Mouse (Mus musculus) CD8-positive naive resting alpha-beta T cell, adult 2 months (primary cell): Measurements from ENCODE around the gene Vav3.

Experiments used
- DNase-seq, 2 experiments: peaks; one replicate each; pipeline ENCODE4 v3.0.0; 2022; ENCODE audit warnings: low read depth in 2 of 2, low spot score in 2 of 2

Gene Vav3

DNA sequence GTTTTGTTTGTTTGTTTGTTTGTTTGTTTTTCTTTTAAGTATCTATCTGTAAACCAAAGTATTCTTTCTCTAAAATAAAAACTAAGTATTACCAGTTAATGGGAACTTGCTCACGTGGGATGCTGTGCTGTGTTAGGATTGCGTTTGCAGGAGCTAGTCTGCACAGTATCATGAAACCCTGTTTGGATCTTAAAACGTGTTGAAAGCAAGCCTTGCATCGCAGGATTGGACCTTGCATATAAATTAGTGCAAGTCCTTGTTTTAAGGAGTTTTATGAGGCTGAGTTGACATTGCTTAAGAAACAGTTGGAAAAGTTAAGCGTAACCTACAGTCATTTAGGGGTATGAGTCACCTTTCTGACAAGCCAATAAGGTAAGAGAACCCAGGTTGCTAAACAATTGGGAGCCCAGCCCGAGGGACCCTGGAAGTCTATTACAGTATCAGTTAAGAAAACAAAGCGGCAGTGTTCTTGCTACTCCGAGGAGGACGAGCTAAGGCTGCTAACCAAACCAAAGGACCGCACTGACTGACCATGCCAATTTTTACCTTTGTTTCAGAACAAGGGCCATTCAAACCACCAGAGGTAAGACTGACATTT, 233.2 kb downstream of the Vav3 start:
- DNase-seq, result no peak

DNA sequence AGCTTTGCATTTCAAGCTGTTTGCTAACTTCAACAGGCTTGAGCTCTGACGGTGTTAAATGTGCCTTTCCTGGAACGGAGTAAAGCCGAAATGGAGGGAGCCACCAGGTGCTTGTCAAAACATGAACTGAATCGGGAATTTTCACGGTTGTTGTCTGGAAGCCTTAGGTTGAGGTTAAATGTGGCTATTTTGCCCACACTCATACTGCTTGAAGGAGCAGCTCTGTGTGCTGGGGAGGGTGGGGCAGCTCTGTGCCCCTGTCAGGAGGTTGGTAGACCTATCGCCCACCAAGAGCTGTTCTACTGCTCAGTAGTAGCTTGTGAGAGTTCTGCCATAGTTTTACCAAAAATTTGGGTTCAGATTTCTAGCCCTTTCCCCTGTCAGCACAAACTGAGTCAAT, 233.7 kb downstream of the Vav3 start:
- DNase-seq, result no peak

DNA sequence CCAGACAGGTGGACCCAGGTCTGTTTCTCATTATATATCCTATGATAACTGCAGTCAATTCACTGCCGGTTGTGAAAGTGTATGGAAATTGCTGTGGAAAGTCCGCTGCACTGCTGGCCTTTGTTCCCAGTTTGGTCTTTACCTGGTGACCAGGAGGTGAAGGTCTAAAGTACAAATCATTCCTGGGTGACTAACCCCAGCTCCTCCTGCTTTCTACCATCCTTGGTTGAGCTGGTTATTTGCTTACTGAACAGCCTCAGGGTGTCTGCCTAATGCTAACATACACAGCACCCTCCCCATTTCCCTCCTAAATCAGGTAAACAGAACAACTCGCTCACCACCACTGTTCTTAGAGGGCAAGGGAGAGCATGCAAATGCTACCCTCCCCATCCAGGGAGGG, 237.9 kb downstream of the Vav3 start:
- no peak for DNase-seq

DNA sequence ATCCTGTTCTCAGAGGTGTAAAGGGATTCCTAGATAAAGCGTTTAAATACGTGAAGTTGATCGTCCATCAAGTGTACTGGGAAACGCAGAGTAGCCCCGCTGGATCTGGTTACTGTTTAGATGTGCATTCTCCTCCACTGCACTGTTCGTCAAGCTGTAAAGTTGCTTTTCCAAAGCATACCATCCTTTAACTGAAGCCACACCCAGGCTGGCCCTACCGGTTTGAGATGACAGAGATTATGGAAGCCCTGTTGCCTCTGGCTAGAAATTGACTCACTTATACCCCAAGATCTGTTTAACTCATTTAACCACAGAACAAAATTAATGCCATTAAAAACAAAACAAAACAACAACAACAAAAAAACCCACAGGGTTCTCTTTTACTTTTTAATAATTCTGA, 238.5 kb downstream of the Vav3 start:
- no peak for DNase-seq

DNA sequence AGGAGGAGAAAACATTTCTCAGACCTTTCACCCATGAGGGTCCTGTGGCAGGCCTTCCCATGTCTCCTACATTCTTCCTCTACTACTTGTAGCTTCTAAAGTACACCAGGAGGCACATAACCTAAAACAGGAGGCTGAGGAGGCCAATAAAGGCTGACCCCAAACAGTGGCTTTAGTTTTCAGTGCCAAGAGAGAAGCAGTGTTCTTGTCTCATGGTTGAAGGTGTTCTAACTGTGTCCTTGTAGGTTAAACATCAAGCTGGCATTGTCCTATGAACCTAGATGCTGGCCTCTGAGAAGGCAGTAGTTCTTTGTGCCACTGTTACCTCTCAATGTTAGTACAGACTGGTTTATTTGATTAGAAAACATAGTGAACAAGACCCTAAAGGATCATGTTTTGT, 245.5 kb downstream of the Vav3 start:
- no peak for DNase-seq

DNA sequence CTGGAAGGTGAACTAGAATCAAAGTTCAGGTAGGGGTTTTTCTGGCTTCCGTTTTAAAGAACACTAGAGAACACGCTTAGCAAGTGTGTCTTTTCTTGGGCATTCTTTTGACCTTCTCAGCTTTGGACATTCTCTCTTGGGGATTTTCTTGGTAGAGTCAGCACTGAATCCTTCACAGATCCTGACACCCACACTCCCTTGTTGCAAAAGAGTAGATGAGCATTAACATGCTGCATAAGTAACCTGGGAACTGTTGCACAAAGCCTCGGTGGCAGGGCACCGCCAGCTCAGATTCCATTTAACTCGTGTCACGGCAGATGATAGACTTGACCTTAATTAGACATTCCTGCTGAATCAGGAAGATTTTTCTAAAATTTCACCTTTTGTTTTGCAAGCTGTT, 252.5 kb downstream of the Vav3 start:
- no peak for DNase-seq

DNA sequence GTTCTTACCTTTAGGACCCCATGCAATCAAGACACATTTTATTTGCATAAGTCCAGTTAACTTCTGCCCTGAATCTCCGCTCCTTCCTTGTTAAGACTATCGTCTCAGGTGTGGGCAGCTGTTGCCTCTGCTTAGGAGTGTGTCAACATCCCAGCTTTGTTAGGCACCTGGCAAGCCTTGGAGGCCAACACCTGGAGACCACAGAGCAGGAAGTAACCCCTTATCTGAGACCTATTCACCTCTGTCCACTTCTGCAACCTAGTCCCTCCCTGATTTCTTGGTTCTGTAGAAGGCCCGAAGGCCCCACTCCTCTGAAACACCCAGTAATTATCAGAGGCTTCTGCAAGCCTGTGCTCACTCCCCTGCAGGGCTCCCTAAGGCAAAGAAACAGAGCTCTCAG, 255.6 kb downstream of the Vav3 start:
- DNase-seq, result no peak

DNA sequence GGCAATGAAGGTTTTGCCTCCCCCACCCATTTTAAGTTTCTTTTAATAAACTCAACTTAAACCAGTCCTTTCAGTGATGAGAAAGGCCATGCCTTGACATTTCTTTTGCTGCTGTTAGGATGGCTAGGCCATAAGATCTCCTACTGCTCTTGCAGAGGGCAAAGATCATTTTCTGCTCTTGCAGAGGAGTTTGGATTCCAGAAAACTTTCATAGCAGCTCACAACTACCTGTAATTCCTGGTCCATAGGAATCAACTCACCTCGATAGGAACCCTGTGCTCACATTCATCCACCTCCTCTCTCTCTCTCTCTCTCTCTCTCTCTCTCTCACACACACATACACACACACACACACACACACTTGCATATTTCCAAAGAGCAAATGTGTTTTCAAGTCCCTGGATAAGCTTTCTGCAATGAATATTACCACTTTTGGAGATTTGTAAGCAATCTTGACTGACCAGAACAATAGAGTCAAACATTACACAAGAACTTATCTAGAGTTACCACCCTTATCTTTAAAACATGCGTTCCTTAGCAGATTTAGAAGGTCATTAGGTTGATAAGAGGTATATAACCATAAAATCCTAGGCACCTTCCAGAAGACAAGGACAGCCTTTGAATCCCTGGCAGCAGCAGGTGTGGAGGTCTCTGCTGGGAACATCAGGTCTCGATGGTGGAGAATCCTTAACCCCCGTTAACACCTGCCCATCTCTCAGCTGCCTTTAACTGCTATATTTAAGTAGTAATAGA, 260.4 kb downstream of the Vav3 start:
- DNase-seq, result no peak

DNA sequence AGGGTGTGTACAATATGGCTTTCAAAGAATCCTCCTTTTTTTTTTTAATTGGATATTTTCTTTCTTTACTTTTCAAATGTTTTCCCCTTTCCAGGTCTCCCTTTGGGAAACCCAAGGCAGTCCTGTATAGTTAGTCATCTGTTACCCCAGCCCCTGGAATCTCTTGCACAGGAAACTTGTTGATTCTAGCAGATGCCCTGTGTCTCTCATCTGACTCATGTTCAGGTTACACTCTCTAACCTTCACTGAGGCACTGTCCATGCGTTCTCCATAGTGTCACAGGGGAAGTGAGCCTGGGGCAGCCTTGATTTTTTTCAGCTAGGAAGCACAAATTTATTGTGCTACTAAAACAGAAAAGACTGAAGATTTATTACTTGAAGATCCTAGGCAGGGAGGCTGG, 262.3 kb downstream of the Vav3 start:
- DNase-seq, result no peak

DNA sequence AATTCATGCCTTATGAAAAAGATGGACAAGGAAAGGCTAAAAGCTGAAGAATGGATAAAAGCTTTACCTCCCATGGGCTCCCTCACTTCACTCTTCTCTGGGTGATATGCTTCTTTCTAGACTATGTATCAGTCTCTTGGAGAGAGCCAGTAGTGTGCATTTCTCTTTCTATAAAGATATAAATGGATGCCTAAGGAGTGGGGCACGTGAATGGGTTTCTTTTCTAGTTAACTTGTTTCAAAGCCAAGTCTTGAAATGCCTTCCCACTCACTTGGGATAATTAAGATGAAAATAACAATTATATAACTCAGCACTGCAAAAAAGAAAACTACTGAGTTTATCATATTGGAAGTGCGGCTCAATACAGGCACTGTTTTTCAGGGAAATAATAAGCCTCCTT, 265.7 kb downstream of the Vav3 start:
- no peak for DNase-seq

DNA sequence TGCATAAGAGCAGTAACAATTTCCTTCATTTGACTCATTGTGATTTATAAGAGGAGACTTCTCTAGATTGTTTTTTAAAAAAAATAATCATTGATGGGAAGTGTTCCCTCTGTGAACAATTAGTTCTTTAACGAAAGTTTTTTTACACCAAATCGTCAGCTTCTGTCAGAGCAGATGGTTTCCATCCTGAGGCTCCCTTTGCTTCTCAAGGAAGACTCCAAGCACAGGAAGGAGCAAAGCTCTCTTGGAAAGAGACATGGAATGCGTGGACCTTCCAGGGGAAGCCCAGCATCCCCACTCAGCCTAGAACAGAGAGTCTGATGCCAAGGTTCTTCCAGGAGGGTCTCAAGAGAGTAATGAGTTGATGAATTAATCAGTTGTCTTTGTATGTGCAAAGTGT, 281.3 kb downstream of the Vav3 start:
- no peak for DNase-seq

DNA sequence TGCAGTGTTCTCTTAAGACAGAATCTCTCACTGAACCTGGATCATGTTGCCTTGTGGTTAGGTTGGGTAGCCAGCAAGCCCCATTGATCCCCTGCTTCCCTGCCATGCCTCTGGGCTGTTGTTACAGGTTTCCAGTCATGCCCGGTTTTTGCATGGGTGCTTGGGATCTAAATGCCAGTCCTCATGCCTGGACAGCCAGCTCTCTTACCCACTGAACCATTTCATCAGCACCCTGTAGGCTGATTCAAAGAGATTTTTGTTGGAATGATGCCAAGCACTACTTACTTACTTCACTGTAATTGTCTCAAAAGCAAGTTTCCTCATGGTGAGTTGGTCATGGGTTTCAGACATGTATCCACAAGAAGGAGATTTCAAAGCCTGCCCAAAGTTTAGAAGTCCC, 281.9 kb downstream of the Vav3 start:
- no peak for DNase-seq

DNA sequence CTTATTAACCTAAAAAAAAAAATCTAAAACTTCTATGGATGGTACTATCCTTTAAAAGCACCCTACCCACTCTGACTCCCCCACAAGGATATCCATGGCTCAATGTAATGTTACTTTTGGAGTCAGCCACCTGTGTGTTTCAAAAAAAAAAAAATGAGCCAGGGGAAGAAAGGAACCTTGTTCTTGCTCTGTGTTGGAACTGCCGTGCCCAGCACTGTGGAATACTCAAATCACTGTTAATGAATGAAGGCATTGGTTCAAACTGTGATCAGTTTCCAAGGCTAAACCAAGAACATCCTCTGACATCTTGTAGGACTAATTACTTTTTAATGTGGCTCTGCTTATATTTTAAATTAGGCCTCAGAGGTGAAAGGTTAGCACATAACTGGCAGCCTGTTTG, 282.4 kb downstream of the Vav3 start:
- no peak for DNase-seq

DNA sequence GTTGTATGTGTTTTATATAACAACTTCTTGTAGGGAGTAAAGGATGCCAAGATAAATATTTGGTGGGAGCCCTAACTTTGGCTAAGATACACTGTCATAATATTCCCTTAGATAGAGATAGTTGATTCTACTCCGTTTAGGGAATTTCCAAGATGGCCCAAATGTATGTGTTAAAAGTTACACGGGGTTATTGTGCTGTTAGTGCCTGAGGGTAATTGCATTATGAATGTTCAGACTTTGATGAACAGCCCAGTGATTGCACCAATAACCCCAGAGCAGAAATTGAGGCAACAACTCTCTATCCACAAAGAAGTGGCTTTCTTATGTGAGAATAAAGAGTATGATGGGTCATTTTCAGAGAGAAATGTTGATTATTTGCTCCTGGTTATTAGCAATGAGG, 283.3 kb downstream of the Vav3 start:
- DNase-seq, result no peak

DNA sequence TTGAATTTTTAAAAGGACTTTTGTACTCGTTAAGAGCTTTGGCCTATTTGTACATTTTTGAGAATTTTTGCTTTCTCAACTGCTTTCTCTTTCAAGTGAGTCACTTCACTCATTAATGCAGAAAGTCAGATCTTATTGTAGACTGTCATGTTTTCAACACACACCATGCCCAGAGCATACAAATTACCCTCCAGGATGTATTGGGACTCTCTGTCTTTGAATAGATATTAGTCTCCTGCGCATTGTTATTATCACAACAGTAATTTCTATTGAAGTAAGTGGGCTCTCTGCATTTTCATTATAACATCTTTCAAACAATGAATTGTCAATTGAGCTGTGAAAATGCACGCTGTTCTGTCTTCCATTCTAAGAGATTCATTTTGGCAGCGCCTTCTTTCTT, 295.6 kb downstream of the Vav3 start:
- DNase-seq, result no peak

DNA sequence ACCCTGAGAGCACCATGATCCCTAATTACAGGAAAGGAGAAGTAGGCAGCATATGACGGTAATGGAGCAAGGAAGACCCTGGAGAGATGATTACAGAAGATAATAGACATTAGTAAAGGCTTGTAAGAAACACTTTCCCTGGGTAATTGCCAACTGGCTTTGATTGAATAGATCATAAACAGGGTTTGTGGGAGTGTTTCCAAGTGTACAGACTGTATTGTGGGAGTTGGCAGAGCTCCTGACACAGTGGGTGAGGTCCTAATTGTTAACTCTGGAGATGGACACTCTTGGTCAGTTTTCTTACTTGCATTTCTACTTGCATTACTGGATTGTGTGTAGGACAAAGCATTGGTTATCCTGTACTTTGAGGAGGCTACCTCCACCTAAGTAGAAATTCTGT, 298.9 kb downstream of the Vav3 start:
- DNase-seq, result no peak

DNA sequence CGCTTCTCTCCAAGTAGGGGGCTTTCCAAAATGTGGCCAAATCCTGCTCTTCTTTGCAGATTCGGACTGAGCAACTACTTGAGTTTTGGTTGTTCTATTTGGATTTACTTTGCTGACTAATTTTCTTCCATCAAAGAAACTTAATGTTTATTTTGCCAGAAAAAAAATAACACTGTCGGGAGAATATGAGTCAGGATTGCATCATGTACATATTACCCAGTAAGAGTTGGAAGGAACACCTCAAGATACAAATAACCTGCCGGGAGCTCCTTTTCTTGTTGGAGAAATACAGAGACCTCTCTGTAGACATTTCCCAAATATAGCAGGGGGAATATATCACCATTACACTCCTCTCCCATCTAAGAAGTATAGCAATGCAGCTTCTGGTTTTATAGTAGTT, 300.3 kb downstream of the Vav3 start:
- DNase-seq, result no peak

DNA sequence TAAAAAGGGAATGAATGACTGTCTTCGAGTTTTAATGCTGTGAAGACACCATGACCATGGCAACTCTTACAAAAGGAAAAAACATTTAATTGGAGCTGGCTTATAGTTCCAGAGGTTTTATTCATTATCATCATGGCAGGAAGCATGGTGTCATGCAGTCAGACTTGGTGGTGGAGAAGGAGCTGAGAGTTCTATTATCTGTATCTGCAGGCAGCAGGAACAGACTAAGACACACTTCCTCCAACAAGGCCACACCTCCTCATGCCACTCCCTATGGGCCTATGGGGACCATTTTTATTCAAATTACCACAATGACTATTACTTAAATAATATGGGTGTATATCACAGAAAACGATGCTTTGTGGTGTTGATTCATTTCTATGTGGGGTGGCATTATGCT, 307.8 kb downstream of the Vav3 start:
- no peak for DNase-seq

DNA sequence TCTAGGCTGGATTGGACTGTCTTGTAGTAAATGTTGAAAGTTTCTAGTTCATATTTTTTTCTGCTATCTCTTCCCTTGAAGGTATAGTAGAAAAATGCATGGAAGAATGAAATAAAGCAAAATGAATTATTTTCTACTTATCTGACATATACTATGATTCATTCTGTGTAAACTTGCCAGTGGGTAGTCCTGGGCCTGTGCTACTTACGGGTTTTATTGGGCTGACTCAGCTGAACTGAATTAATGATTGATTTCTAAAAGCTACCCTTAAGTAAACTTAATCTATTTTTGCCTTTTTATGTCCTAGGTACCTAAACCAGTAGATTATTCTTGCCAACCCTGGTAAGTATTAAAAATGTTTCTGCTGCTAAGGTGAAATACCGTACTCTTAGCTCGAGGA, 311.0 kb downstream of the Vav3 start:
- DNase-seq, result no peak

DNA sequence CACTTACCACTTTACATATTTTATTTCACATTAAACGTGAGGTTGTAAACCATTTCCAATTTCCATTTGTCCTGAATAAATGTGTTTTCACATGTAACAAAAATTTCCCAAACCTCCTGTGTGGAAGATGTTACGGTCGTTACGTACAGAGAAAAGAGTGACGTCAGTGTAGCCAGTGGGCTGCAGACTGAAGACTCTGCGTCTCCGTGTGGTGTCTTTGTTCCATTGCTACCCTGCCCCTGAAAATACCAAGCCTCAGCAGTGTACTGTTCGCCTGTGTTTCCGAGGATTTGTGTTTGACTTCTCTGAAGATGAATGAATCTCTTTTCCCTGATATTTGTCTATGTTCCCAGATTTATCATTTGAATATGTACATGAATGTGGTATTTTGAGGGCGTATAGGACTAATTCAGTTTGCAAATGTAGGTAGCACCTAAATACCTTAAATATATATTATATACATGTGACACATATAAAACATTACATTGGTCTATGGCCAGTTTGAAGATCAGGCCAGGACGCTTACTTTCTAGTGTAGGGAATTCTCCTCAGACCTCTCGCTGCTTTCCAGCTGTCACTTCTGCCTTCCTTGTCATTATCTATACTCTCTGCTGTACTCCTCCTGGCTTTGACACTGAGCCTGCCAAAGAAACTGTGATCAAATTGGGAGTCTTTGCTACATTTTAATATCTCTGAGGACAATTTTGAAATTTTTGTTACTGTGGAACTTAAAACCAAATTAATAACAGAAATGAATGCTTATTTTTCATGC, 312.6 kb downstream of the Vav3 start:
- DNase-seq, result no peak

DNA sequence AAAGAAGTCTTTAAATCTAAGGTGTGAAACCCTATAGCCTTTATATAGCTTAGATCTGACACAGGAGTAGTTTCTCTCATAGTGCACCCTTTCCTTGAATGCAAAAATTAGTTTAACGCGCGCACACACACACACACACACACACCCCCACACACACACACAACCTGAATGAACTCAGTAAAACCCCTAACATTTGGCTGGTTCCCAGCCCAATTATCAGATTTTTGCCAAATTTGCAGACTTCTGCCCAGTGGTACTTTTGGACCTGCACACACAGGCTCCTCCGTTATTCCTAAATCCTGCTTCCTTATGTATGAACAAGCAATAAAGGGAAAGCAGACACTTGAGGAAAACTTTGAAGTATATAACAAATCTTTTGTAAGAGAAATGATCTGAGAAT, 313.9 kb downstream of the Vav3 start:
- no peak for DNase-seq

DNA sequence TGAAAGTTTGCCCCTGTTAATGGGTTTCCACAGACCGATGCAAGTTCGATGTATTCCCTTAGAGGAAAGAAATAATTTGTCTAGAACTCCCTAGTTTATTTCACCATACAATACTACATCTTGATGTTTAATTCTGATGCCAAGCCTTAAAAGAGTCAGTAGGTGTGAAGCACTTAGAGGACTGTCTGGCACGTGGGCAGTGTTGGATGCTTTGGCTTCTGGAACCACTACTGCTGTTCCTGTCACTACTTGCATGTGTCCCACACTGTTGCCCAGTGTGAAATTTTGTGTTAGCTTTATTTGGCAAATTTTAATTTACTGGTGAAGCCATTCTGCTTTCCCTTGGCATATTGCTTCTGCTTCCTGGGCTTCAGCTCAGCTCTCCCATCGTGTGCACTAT, 331.3 kb downstream of the Vav3 start:
- DNase-seq, result no peak

DNA sequence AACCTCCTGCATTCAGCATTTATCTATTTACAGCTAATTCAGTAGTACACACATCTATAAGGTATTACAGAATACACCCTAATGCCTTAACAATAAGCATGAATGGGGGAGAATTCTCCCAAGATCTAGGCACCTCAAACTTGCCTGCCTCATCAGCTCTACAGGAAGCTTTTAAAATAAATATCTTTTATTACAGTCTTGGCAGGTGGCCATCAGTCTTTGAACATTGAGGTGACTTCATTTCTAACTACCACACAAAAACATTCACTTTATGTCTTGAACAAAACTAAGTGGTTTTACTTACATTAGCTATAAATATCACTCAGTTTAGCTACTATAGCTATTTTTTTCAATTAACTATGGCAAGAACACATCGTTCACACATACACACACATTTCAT, 332.5 kb downstream of the Vav3 start:
- DNase-seq, result no peak
